Mouse (Mus musculus): ENCODE data around the gene Pdgfra. TPM values are rescaled to one million over a fixed set of nuclear protein-coding genes. Genes with fewer than 3 reads are reported as not detected.

The Pdgfra gene
- polyA plus RNA-seq, 1 experiment from 2014 or later = 48.1 TPM

DNA sequence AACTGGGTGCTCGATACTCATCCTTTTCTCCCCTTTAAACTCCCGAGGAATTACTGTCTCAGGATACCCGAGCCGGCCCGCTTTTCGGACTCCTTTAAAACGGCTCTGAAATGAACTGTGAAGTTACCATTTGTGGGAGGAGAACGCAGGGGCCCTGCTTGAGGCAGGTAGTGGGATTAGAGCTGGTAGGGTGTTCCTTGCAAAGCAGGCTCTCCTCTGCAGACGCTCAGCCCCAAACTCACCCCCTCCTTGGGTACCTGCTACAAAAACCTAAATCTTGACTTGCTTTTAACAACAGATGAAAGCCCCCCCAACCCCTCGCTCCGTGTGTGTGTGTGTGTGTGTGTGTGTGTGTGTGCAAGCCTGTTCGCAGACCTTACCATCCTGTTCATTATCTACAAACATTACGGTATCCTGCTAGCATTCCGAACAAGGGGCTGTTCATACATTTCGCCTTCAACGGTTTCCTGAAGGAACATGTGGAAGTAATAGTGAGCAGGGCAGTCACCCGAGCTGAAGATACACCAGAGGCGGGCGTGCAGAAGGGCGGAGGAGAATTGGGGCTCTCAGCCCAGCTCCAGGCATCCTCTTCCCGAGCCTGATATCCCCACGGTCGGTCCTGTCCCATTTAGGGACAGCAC, 1.6 kb upstream of the Pdgfra start:
- H3K27me3 ChIP-seq (ENCODE audit: insufficient read depth, low read length) = peaks cover 60% of the 10 kb centered on the region
- 0 out of 2 replicates have a peak overlapping the region, but pooled peaks have one; percentile 0 for H3K9ac ChIP-seq
- no peak for ATAC-seq (ENCODE audit: insufficient read depth)

DNA sequence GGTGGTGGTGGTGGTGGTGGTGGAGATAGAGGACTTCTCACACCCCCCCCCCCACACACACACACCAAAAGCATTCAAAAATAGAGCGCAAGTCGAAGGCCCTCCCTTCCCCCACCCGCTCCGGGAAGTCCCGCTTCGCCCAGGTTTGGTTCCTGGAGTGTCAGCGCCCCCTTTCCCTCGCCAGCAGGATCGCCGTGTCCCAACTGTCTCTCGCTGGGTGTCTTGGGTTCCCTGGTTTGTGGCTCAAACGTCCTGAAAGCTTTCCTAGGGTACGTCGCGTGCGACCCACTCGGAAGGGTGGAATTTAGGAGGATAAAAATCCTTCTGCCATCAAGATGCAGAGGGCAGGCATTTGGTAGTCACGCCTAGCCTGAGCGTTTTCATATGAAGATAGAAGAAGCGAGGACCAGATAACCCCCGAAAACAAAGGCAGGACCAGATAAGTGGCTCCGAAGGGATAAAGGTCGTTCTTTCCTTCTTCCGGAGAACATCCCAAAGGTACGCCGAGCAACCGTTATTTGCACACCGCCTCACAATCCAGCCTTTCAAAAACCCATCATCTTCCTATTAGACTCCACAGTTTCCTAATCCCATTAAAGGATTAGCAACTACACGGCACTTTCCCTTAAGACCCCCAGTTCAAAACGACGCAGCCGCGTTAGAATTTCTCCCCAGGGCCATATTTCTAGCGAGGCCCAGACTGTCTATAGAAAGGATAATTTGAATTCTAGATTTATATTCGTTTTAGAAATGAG, 769 bp upstream of the Pdgfra start:
- no peak for ATAC-seq (ENCODE audit: insufficient read depth)
- H3K36me3 ChIP-seq (ENCODE audit: insufficient read depth) = no peaks in the 10 kb centered on the region
- peak overlapping the region; percentile 77 for H3K27ac ChIP-seq (ENCODE audit: low read depth)
- WGBS = under 1% methylated on average over 35 of the region's 35 CpGs
- peaks cover 4% of the 10 kb centered on the region; the same call in 1 of the 2 replicates for H3K4me1 ChIP-seq (ENCODE audit: insufficient read depth)
- no peaks in the 10 kb centered on the region for H3K9me3 ChIP-seq (ENCODE audit: low read depth, low read length)
- peak overlapping the region; percentile 50 for H3K9ac ChIP-seq
- peak; percentile 81 for TF ChIP-seq CTCF (IDR thresholded peaks at IDR 0.05; ENCODE audit: low read depth)
- DNase-seq = peak; percentile 94
- peak overlapping the region; percentile 57 for H3K4me3 ChIP-seq (ENCODE audit: low read depth, low read length)
- H3K27me3 ChIP-seq (ENCODE audit: insufficient read depth, low read length) = peaks cover 59% of the 10 kb centered on the region
- H3K4me2 ChIP-seq = peak overlapping the region; percentile 82

More for the DNA sequence above, 1.6 kb upstream of the Pdgfra start:
- peak overlapping the region; percentile 42 for H3K27ac ChIP-seq (ENCODE audit: low read depth)
- WGBS = 5% methylated on average over 23 of the region's 23 CpGs
- TF ChIP-seq CTCF (IDR thresholded peaks at IDR 0.05; ENCODE audit: low read depth) = no peak
- DNase-seq = peak; percentile 64
- peak overlapping the region; percentile 57 for H3K4me3 ChIP-seq (ENCODE audit: low read depth, low read length)
- no peaks in the 10 kb centered on the region for H3K9me3 ChIP-seq (ENCODE audit: low read depth, low read length)
- peak overlapping the region; percentile 82 for H3K4me2 ChIP-seq
- peaks cover 4% of the 10 kb centered on the region; the same call in 1 of the 2 replicates for H3K4me1 ChIP-seq (ENCODE audit: insufficient read depth)
- H3K36me3 ChIP-seq (ENCODE audit: insufficient read depth) = no peaks in the 10 kb centered on the region

- WGBS = under 1% methylated on average over 72 of the region's 72 CpGs
- TF ChIP-seq CTCF (IDR thresholded peaks at IDR 0.05; ENCODE audit: low read depth) = peak; percentile 27
- peak overlapping the region; percentile 82 for H3K4me2 ChIP-seq
- H3K4me1 ChIP-seq (ENCODE audit: insufficient read depth) = peaks cover 4% of the 10 kb centered on the region; the same call in 1 of the 2 replicates
- peaks cover 43% of the 10 kb centered on the region for H3K27me3 ChIP-seq (ENCODE audit: insufficient read depth, low read length)
- ATAC-seq (ENCODE audit: insufficient read depth) (peak; percentile 13; the same call in 1 of the 2 replicates), DNase-seq (peak; percentile 89)
- H3K9me3 ChIP-seq (ENCODE audit: low read depth, low read length) = no peaks in the 10 kb centered on the region
- H3K4me3 ChIP-seq (ENCODE audit: low read depth, low read length) = peak overlapping the region; percentile 57
- H3K27ac ChIP-seq (ENCODE audit: low read depth) = peak overlapping the region; percentile 97
- peak overlapping the region; percentile 70 for H3K9ac ChIP-seq
- H3K36me3 ChIP-seq (ENCODE audit: insufficient read depth) = no peaks in the 10 kb centered on the region
Measured at GRCm38 (mm10) chr5:75152791-75153625, 916 bp downstream of the Pdgfra start.

DNA sequence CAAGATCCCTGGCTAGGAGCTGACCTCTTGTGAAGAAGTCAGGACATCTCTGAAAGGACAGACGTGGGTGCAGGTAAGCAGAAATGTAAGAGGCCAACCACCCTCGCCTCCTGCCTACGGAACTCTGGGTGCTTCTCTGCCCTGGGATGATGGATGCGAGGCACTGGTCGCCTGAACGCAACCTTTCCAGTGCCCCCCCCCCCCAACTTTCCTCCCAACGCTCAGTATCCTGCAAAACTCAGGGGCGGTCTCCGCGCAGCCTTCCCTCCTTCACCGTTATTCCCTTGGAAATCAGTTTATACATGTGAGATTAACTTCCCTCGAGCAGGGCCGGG, 1.5 kb downstream of the Pdgfra start:
- no peak for TF ChIP-seq CTCF (IDR thresholded peaks at IDR 0.05; ENCODE audit: low read depth)
- ATAC-seq (ENCODE audit: insufficient read depth) = no peak
- peaks cover 4% of the 10 kb centered on the region; the same call in 1 of the 2 replicates for H3K4me1 ChIP-seq (ENCODE audit: insufficient read depth)
- no peaks in the 10 kb centered on the region for H3K9me3 ChIP-seq (ENCODE audit: low read depth, low read length)
- H3K27ac ChIP-seq (ENCODE audit: low read depth) = peak overlapping the region; percentile 97
- H3K36me3 ChIP-seq (ENCODE audit: insufficient read depth) = 0 out of 2 replicates have a peak, but pooled peaks cover under 1% of the 10 kb centered on the region
- 2% methylated on average over 13 of the region's 13 CpGs for WGBS
- DNase-seq = no peak
- peak overlapping the region; percentile 82 for H3K4me2 ChIP-seq
- peak overlapping the region; percentile 70 for H3K9ac ChIP-seq
- peak overlapping the region; percentile 57 for H3K4me3 ChIP-seq (ENCODE audit: low read depth, low read length)
- H3K27me3 ChIP-seq (ENCODE audit: insufficient read depth, low read length) = peaks cover 41% of the 10 kb centered on the region

- H3K4me2 ChIP-seq = peak overlapping the region; percentile 82
- H3K9me3 ChIP-seq (ENCODE audit: low read depth, low read length) = no peaks in the 10 kb centered on the region
- 0 out of 2 replicates have a peak, but pooled peaks cover 2% of the 10 kb centered on the region for H3K36me3 ChIP-seq (ENCODE audit: insufficient read depth)
- ATAC-seq (ENCODE audit: insufficient read depth) (no peak), DNase-seq (peak; percentile 74)
- peaks cover 36% of the 10 kb centered on the region for H3K27me3 ChIP-seq (ENCODE audit: insufficient read depth, low read length)
- peak overlapping the region; percentile 57 for H3K4me3 ChIP-seq (ENCODE audit: low read depth, low read length)
- peak overlapping the region; percentile 70 for H3K9ac ChIP-seq
- H3K4me1 ChIP-seq (ENCODE audit: insufficient read depth) = peaks cover 4% of the 10 kb centered on the region; the same call in 1 of the 2 replicates
- WGBS = under 1% methylated on average over 27 of the region's 27 CpGs
- TF ChIP-seq CTCF (IDR thresholded peaks at IDR 0.05; ENCODE audit: low read depth) = no peak
- H3K27ac ChIP-seq (ENCODE audit: low read depth) = peak overlapping the region; percentile 97
Measured at GRCm38 (mm10) chr5:75153961-75154620, 2.0 kb downstream of the Pdgfra start.

GRCm38 (mm10) chr5:75154621-75155235, 2.6 kb downstream of the Pdgfra start:
- peak overlapping the region; percentile 82 for H3K4me2 ChIP-seq
- under 1% methylated on average over 21 of the region's 21 CpGs for WGBS
- 0 out of 2 replicates have a peak, but pooled peaks cover 2% of the 10 kb centered on the region for H3K36me3 ChIP-seq (ENCODE audit: insufficient read depth)
- peaks cover 4% of the 10 kb centered on the region; the same call in 1 of the 2 replicates for H3K4me1 ChIP-seq (ENCODE audit: insufficient read depth)
- peak overlapping the region; percentile 70 for H3K9ac ChIP-seq
- no peaks in the 10 kb centered on the region for H3K9me3 ChIP-seq (ENCODE audit: low read depth, low read length)
- DNase-seq (peak; percentile 85), ATAC-seq (ENCODE audit: insufficient read depth) (peak; percentile 16)
- TF ChIP-seq CTCF (IDR thresholded peaks at IDR 0.05; ENCODE audit: low read depth) = 0 out of 2 replicates have a peak, but pooled peaks have one; percentile 16
- peak overlapping the region; percentile 57 for H3K4me3 ChIP-seq (ENCODE audit: low read depth, low read length)
- peak overlapping the region; percentile 97 for H3K27ac ChIP-seq (ENCODE audit: low read depth)
- H3K27me3 ChIP-seq (ENCODE audit: insufficient read depth, low read length) = peaks cover 29% of the 10 kb centered on the region

All from lung, embryonic 14.5 days (tissue).